Mouse (Mus musculus) forebrain, embryonic 10.5 days (tissue): ENCODE measurements around the gene Kmt2a. TPM values are rescaled to one million over a fixed set of nuclear protein-coding genes. Genes with fewer than 3 reads are reported as not detected.
"Not testable (repeated sequence)": the region's sequence is repeated elsewhere in the genome, so short reads cannot be mapped to it uniquely, and the experiment has no call there.

Experiments used
- DNase-seq: peaks from one replicate; pipeline ENCODE4 v3.0.0-alpha.2; 2017; ENCODE audit warnings: low spot score; ENCODE audit errors: extremely low spot score
- H3K27ac ChIP-seq: fragments of 300-500 bp; sonication (generic); 2 replicates; pipeline ENCODE4 v1.5.1; 2016; ENCODE audit warnings: mild to moderate bottlenecking
- H3K27me3 ChIP-seq: fragments of 300-500 bp; sonication (generic); 2 replicates; pipeline ENCODE4 v1.6.1; 2016; ENCODE audit warnings: mild to moderate bottlenecking; ENCODE audit not compliant: poor library complexity, severe bottlenecking
- H3K36me3 ChIP-seq: fragments of 300-500 bp; sonication (generic); replicated peaks from 2 replicates; pipeline ENCODE4 v1.6.1; 2016; ENCODE audit warnings: mild to moderate bottlenecking, moderate library complexity
- H3K4me1 ChIP-seq: fragments of 300-500 bp; sonication (generic); 2 replicates; pipeline ENCODE4 v1.6.1; 2016
- H3K4me3 ChIP-seq: fragments of 300-500 bp; sonication (generic); 2 replicates; pipeline ENCODE4 v1.5.1; 2016; ENCODE audit warnings: mild to moderate bottlenecking, moderate library complexity
- H3K9me3 ChIP-seq: fragments of 300-500 bp; sonication (generic); 2 replicates; pipeline ENCODE4 v1.6.1; 2016; ENCODE audit warnings: mild to moderate bottlenecking, moderate library complexity
- WGBS: fragments of 180-500 bp; shearing (Covaris S2); methylation state at CpG from one replicate; pipeline ENCODE4 v1.1.7; 2016; 5-methylcytosine and 5-hydroxymethylcytosine counted together
- polyA plus RNA-seq: library from polyadenylated mRNA; unstranded; fragments of >200 nt; fragmentation: Nextera tagmentation; extraction: Ambion mirVana; gene quantifications from 2 replicates; pipeline ENCODE4 v1.2.1, GENCODE M21; 2016

The Kmt2a gene
- polyA plus RNA-seq, 1 experiment from 2014 or later: 10.3 TPM

DNA sequence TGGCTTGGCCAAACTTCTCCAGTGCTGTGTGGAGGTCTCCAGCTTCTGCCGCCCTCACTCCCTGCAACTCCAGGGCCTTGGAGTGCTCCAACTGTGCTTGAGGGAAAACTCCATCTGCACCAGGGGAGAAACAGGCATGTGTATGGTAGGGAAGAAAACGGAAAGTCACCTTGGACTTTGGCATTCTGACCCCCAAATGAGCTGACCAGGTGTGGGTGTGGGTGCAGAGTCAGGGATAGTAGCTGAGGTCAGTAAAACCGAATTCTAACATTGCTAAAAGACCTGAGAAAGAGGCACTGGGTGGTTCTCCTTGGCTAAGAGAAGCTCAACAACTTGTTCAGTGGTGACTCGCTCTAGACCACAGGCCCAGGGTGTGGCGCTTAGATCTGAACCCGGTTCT lies 79.4 kb downstream of the Kmt2a start:
- no peak overlapping the region for H3K27ac ChIP-seq
- 77% methylated on average over 6 of the region's 6 CpGs for WGBS
- H3K4me1 ChIP-seq: peaks cover 27% of the 10 kb centered on the region
- DNase-seq: no peak
- H3K27me3 ChIP-seq: peaks cover 51% of the 10 kb centered on the region
- H3K9me3 ChIP-seq: no peaks in the 10 kb centered on the region
- peaks cover 22% of the 10 kb centered on the region for H3K36me3 ChIP-seq
- H3K4me3 ChIP-seq: no peak overlapping the region

DNA sequence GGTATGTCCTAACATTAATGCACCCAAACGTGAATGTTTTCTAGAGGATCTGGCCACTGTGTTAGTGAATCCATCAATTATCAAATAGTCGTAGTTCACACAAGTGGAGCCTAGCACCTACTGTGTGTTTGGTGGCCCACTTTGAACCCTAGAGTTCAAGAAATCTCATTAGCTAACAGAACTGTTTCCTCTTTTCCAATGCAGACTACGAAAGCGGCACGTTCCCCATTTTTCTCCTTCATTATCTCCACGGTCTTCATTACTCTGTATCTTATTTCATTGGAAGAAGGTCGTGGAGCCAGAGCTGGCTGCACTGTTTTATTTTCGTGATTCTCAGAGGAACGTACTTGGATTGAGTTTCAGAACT lies 81.2 kb downstream of the Kmt2a start:
- no peak for DNase-seq
- Histone ChIP-seq H3K36me3 (peaks cover 5% of the 10 kb centered on the region), H3K27ac (0 out of 2 replicates have a peak overlapping the region, but pooled peaks have one; percentile 84), H3K4me3 (peak overlapping the region; percentile 74), H3K4me1 (peaks cover 27% of the 10 kb centered on the region), H3K9me3 (no peaks in the 10 kb centered on the region), H3K27me3 (peaks cover 51% of the 10 kb centered on the region)
- 49% methylated on average over 9 of the region's 9 CpGs for WGBS

DNA sequence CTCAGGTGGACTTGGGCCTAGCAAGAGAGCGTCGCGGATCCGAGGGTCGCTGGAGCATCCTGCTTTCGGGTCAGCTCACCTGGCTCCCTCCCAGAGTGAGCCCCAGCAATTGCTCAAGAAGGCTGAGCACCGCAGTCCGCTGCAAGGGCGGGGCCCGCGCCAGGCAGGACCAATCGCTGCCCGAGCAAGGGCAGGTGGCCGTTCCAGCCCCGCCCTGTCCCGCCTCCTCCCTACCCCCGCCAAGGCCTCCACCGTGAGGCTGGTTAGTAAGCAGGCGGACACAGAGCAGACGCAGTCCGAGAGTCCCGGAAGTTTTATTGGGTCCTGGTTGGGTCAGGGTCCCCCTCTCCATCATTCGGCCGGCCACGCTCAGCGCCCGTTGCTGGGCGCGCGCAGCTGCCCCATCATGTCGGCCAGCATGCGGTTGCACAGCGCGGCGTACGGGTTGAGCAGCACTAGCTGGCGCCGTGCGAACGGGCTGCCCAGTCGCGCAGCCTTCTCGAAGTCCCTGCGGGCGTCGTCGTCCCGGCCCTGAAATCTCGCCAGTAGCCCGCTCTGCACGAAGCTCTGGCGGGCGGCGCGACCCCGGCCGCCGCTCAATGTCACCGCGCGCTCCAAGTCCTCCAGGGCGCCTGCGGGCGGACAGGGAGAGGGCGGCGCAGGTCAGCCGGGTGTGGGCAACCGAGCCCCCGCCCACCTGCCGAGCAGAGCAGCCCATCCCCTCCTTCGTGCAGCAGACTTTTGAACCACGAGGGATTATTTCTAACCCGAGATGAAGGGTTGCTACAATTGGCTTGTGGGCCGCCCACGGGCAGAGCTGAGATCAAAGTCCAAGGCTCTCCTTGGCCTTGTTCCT lies 81.8 kb downstream of the Kmt2a start, which contains the start of gene Tmem25:
Gene Tmem25 (minus strand): TSS at position 206 of the 856 bp plus-strand sequence.
- no peaks in the 10 kb centered on the region for H3K9me3 ChIP-seq
- peaks cover 27% of the 10 kb centered on the region for H3K4me1 ChIP-seq
- peak within 1 kb of the TSS; percentile 84 for H3K27ac ChIP-seq
- H3K36me3 ChIP-seq: no peaks in the 10 kb centered on the region
- H3K27me3 ChIP-seq: peaks cover 51% of the 10 kb centered on the region
- H3K4me3 ChIP-seq: peak within 1 kb of the TSS; percentile 74
- peak; percentile 82 for DNase-seq
- WGBS: under 1% methylated on average over 75 of the region's 75 CpGs

DNA sequence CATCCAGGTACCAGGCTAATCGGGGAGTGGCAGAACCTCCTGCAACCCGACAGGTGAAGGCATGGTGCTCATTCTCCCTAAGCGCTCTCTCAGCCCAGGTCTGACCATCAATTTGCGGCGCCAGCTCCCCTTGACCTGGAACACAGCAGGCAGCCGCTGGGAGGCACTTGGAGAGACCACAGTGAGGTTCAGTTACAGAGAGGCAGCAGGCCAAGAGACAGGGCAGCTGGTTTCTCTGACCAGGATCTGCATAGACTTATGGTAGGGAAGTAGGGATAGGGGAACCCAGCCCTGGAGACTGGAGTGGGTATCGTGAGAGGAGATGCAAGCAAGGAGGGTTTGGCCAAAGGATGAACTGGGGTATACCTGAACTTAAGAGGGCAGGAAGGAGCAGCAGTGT lies 82.8 kb downstream of the Kmt2a start:
- Histone ChIP-seq H3K27me3 (peaks cover 51% of the 10 kb centered on the region), H3K4me3 (peak overlapping the region; percentile 74)

DNA sequence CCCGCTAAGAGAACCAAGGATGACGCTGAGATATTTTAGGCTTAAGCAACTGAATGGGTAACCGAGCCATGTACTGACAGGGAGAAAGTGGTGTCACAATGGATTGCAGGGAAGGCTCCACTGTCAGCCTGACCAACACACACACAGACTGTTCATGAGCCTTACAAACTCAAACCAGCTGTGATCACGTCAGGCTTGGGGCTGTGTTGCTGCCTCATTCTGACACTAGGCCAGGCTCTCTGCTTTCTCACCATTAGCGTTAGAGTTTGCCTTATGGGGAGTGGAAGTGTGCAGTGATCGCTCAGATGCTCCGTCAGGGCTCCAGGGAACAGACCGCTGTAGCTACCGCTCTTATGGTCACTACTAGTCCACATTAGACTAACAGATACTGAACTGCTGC lies 88.3 kb downstream of the Kmt2a start:
- Histone ChIP-seq H3K4me1 (no peaks in the 10 kb centered on the region), H3K36me3 (peaks cover 48% of the 10 kb centered on the region), H3K27me3 (peaks cover 8% of the 10 kb centered on the region), H3K9me3 (no peaks in the 10 kb centered on the region), H3K27ac (no peak overlapping the region), H3K4me3 (no peak overlapping the region)
- DNase-seq: no peak
- WGBS: 78% methylated on average over 9 of the region's 9 CpGs

More for the DNA sequence above, 82.8 kb downstream of the Kmt2a start:
- Histone ChIP-seq H3K9me3 (no peaks in the 10 kb centered on the region), H3K36me3 (no peaks in the 10 kb centered on the region), H3K27ac (no peak overlapping the region), H3K4me1 (peaks cover 27% of the 10 kb centered on the region)
- no peak for DNase-seq
- 44% methylated on average over 7 of the region's 7 CpGs for WGBS

DNA sequence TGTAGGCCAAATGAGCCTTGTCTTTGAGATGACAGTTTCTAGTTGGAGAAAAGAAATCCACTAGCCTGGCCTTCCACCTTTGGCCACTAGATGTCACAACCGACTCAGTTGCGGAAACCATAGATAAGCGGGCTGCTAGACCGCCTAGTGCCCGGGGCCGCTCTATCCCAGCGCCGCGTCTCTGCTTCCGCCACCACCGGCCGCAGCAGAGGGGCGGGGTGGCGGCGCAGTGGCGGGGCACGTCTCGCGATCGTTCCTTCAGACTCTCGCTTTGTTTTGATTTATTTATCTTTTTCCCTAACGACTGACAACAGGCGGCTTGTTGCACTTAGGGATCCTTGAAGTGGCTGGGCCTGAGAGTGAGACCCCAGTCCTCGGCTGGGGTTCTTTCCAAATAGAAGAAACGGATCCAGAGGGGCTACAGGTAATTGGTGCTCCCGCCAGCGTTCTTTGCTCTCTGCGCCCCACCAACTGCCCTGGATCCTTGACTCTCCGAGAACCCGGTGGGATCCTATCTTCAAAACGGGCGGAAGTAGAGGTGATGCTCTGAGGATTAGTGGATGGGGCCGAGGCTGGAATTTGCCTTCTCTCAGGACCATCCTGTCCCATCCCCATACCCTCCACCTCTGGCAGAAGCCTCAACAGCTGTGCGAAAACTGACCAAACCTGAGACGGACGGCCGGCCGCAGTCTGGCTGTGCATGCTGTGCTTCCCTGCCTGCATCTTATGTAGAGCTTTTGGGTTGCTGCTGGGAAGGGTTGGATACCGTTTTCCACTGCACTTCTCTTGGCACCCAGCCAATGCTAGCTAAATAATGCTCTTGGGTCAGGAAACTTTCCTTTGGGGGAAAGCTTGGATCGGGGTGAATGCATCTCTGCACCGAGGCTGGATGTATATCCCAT lies 108.1 kb downstream of the Kmt2a start:
- no peaks in the 10 kb centered on the region for H3K27me3 ChIP-seq
- H3K4me3 ChIP-seq: peak overlapping the region; percentile 85
- no peaks in the 10 kb centered on the region for H3K9me3 ChIP-seq
- peaks cover 22% of the 10 kb centered on the region for H3K36me3 ChIP-seq
- peak; percentile 91 for DNase-seq
- peaks cover 9% of the 10 kb centered on the region for H3K4me1 ChIP-seq
- H3K27ac ChIP-seq: peak overlapping the region; percentile 90
- WGBS: under 1% methylated on average over 41 of the region's 41 CpGs

DNA sequence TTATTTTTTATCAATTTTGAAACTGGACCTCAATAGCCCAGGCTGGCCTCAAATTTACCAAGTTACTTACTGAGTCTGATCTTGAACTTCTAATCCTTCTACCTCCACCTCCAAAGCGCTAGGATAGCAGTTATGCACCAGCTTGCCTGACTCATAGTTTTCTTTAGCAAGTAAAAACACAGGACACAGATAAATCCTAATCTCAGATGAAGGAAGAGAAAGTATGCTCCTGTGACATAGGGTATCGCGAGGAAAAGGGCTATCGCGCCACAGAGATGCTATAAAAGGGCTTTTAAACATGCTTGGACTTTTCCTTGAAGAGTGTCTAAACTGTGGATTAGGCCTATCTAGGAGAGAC lies 108.7 kb downstream of the Kmt2a start:
- H3K27ac ChIP-seq: 0 out of 2 replicates have a peak overlapping the region, but pooled peaks have one; percentile 90
- peaks cover 9% of the 10 kb centered on the region for H3K4me1 ChIP-seq
- WGBS: 22% methylated on average over 5 of the region's 5 CpGs
- no peak for DNase-seq
- no peaks in the 10 kb centered on the region for H3K27me3 ChIP-seq
- H3K4me3 ChIP-seq: peak overlapping the region; percentile 85
- H3K9me3 ChIP-seq: no peaks in the 10 kb centered on the region
- H3K36me3 ChIP-seq: peaks cover 23% of the 10 kb centered on the region

DNA sequence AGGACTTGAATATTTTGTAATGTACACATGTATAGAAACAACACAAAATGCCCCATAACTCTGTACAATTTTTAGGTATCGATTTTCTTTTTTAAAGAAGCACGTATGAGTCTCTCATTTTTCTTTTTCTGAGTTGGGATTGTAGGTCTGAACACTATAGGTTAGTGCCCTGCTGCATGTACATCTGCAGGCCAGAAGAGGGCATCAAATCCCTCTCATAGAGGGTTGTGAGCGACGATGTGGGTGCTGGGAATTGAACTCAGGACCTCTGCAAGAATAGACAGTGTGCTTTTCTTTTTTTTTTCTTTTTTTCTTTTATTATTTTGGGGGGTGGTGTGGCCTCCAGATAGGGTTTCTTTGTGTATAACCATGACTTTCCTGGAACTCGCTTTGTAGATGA lies 109.7 kb downstream of the Kmt2a start:
- WGBS: 88% methylated on average over 5 of the region's 5 CpGs
- Histone ChIP-seq H3K27ac (no peak overlapping the region), H3K4me3 (no peak overlapping the region), H3K36me3 (peaks cover 22% of the 10 kb centered on the region), H3K27me3 (no peaks in the 10 kb centered on the region), H3K4me1 (peaks cover 16% of the 10 kb centered on the region), H3K9me3 (no peaks in the 10 kb centered on the region)
- DNase-seq: no peak

DNA sequence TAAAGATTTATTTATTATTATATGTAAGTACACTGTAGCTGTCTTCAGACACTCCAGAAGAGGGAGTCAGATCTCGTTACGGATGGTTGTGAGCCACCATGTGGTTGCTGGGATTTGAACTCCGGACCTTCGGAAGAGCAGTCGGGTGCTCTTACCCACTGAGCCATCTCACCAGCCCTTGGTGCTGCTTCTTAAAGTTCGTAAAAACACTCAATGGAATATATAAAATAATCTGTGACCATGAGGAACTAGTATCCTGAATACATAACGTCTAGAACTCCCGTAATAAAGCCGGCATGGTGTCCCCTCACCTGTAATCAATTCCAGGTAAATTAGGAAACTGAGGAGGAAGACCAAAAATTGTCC lies 113.1 kb downstream of the Kmt2a start:
- DNase-seq: not testable (repeated sequence)

DNA sequence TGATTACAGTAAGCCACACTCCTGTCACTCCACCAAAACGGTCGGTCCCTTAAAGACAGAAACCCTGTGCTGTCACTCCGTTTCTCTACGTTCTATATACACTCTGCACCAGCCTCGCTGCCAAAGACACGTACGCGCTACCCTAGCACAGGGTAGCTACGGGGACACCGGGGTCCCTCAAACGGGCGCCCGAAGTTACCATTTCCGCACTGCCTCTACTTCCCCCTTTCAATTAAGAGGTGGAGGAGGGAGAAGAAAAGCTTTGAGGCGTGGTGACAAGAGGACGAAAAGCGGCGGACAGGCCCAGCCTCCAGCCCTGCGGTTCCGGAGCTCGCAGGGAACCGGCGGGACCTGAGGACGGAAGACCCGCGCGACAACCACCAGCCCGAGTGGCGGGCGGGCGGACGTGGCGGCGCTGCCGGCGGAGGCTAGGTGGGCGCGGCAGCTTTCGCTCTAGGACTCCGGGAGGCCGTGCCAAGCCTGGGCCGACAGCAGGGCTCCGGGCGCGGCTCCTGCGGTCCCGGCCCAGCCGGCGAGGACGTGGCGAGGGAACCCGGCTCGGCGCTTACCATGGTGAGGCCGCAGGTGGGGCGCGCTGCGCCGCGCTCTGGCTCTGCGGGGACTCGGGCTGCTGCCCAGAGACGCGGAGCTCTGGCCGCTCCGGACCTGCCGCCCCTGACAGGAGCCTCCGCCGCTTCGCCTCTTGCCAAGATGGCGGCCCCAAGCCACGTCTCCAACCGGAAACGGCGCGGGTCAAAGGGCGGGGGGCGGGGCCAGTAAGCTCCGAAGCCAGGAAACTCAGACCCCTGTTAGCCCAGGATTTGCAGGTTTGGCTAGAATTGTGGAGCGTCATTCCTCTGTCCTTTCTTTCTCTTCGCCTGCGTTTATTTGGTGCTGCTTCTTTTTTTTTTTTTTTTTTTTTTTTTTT lies 113.7 kb downstream of the Kmt2a start, which contains the start of the genes Arcn1 and Ift46:
Gene Arcn1 (minus strand): TSS at position 745 of the 928 bp plus-strand sequence.
Gene Ift46 (plus strand): TSS at position 808 of the 928 bp plus-strand sequence.
- peak within 1 kb of the TSS; percentile 90 for H3K4me3 ChIP-seq

More for the DNA sequence above, 113.1 kb downstream of the Kmt2a start:
- not testable (repeated sequence) for H3K9me3 ChIP-seq, H3K27me3 ChIP-seq, H3K36me3 ChIP-seq
- peak overlapping the region; percentile 90 for H3K4me3 ChIP-seq
- H3K4me1 ChIP-seq: peaks cover 17% of the 10 kb centered on the region
- WGBS: 48% methylated on average over 8 of the region's 9 CpGs
- peak overlapping the region; percentile 48; the same call in 1 of the 2 replicates for H3K27ac ChIP-seq

DNA sequence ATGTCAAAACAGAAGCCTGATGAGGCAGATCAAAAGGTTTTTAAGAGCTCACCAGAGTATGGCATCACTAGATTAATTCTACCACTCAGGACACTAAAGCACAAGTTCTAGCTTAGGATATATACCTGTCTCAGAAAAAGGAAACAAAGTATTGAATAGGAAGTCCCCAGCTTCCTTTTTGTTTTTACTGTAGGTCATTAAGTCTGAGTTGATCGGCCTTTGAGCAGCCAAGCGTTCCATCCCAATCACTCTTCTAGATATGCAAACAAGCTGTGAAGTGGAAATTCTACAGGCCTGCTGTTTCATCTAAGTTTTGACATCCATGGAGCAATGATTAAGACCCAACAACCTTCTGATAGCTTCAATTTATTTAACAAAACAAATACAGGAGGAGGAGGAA lies 120.2 kb downstream of the Kmt2a start:
- peaks cover 4% of the 10 kb centered on the region for H3K4me1 ChIP-seq
- no peaks in the 10 kb centered on the region for H3K9me3 ChIP-seq
- H3K4me3 ChIP-seq: no peak overlapping the region
- DNase-seq: no peak
- 94% methylated on average over 2 of the region's 2 CpGs for WGBS
- no peaks in the 10 kb centered on the region for H3K27me3 ChIP-seq
- H3K36me3 ChIP-seq: peaks cover 56% of the 10 kb centered on the region
- H3K27ac ChIP-seq: no peak overlapping the region

More for the DNA sequence above, 113.7 kb downstream of the Kmt2a start, which contains the start of the genes Arcn1 and Ift46:
- H3K36me3 ChIP-seq: 0 out of 2 replicates have a peak, but pooled peaks cover 2% of the 10 kb centered on the region
- WGBS: under 1% methylated on average over 81 of the region's 82 CpGs
- H3K9me3 ChIP-seq: no peaks in the 10 kb centered on the region
- H3K27me3 ChIP-seq: no peaks in the 10 kb centered on the region
- peak within 1 kb of the TSS; percentile 96 for H3K27ac ChIP-seq
- peak; percentile 91 for DNase-seq
- peaks cover 17% of the 10 kb centered on the region for H3K4me1 ChIP-seq
